Mouse (Mus musculus) spleen, adult 2 months (tissue): ENCODE data around the gene Mcur1.

Experiments
- CTCF ChIP-seq: fragments of 200-500 bp; IDR thresholded peaks from 2 replicates; pipeline ENCODE4 v1.5.1; 2011; ENCODE audit warnings: mild to moderate bottlenecking, inconsistent platforms; ENCODE audit not compliant: insufficient read depth, insufficient read length, insufficient replicate concordance; ENCODE audit errors: extremely low read depth
- POLR2A ChIP-seq: fragments of 200-500 bp; IDR thresholded peaks from 2 replicates; pipeline ENCODE4 v1.6.1; 2011; ENCODE audit warnings: low read depth, low read length, inconsistent platforms

DNA sequence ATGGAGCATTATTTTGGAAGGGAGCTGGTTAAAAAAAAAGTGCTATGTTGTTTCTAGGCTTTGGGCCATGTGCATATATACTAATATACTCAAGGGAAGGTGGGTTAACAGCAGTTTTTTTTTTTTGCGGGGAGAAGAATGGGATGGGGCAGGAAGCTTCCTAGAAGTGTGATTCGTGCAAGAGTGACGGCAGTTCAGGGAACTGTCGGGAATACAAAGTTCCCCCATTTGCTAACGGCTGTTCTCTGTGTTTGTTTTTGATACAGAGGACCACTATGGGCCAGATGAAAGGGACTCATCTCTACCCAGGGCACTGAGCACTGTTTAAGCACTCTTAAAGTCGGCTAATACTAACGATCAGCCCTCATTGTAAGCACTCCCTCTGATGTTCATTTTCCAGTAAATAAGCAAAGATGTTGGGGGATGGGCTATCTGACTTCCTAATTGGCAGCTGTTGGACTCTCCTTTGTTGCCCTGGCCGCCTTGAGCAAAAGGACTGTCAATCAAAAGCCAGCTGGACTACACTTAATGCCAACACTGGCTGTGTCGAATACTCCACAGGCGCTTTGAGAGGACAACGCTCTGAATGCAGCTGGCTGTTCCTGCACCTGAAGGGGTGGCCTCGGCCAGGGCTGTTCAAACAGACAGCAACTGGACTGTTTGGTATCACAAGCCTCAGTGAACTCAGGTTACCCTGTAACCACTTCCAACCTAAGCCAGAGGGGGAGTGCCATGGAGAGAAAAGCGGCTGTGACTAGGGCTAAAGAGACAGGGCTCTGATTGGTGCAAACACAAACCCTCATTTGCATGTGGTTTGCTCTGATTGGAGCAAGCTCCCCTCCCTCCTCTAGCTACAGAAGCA, 28.9 kb downstream of the Mcur1 start:
- TF ChIP-seq CTCF (no peak), POLR2A (no peak)
